Mouse (Mus musculus) midbrain, embryonic 16.5 days (tissue): ENCODE results near the gene R3hdm2. TPM values are rescaled to one million over a fixed set of nuclear protein-coding genes. Genes with fewer than 3 reads are reported as not detected.
A peak's percentile ranks its signal among the peaks of the same experiment; 100 is the strongest.

Source experiments
- ATAC-seq: fragments of 200-750 bp; cut with Nextera tagmentation; 2 replicates; pipeline ENCODE4 v1.8.0; 2017; ENCODE audit warnings: moderate TSS enrichment
- H3K27ac ChIP-seq: fragments of 300-500 bp; sonication (generic); 2 replicates; pipeline ENCODE4 v1.5.1; 2014; ENCODE audit warnings: mild to moderate bottlenecking, low read length, mixed read lengths
- H3K27me3 ChIP-seq: fragments of 300-500 bp; sonication (generic); 2 replicates; pipeline ENCODE4 v1.6.1; 2014; ENCODE audit warnings: low read depth, low read length, mixed read lengths; ENCODE audit not compliant: control insufficient read depth, insufficient read depth
- H3K36me3 ChIP-seq: fragments of 300-500 bp; sonication (generic); 2 replicates; pipeline ENCODE4 v1.6.1; 2014; ENCODE audit warnings: mild to moderate bottlenecking, low read length, moderate library complexity, mixed read lengths; ENCODE audit not compliant: control insufficient read depth, insufficient read depth
- H3K4me1 ChIP-seq: fragments of 300-500 bp; sonication (generic); 2 replicates; pipeline ENCODE4 v1.6.1; 2014; ENCODE audit warnings: mild to moderate bottlenecking, low read length, mixed read lengths; ENCODE audit not compliant: control insufficient read depth, insufficient read depth
- H3K4me2 ChIP-seq: fragments of 300-500 bp; sonication (generic); 2 replicates; pipeline ENCODE4 v1.6.1; 2014; ENCODE audit warnings: mild to moderate bottlenecking, low read length, mixed read lengths
- H3K4me3 ChIP-seq: fragments of 300-500 bp; sonication (generic); 2 replicates; pipeline ENCODE4 v1.5.1; 2014; ENCODE audit warnings: low read depth, mild to moderate bottlenecking, low read length, moderate library complexity, mixed read lengths
- H3K9ac ChIP-seq: fragments of 300-500 bp; sonication (generic); 2 replicates; pipeline ENCODE4 v1.6.1; 2014; ENCODE audit warnings: low read depth, low read length, mixed read lengths
- H3K9me3 ChIP-seq: fragments of 300-500 bp; sonication (generic); replicated peaks from 2 replicates; pipeline ENCODE4 v1.6.1; 2014; ENCODE audit warnings: mild to moderate bottlenecking, low read length, mixed read lengths; ENCODE audit not compliant: control insufficient read depth, poor library complexity, severe bottlenecking
- WGBS: fragments of 180-500 bp; shearing (Covaris S2); extraction: QIAGEN DNeasy Blood & Tissue Kit; methylation state at CpG from one replicate; pipeline ENCODE4 v1.1.7; 2014; 5-methylcytosine and 5-hydroxymethylcytosine counted together
- polyA plus RNA-seq: library from polyadenylated mRNA; unstranded; fragments of >200 nt; fragmentation: Nextera tagmentation; extraction: Ambion mirVana; gene quantifications from 2 replicates; pipeline ENCODE4 v1.2.1, GENCODE M21; 2015

R3hdm2 gene
- polyA plus RNA-seq, 1 experiment from 2014 or later, result 35.2 TPM

GRCm38 (mm10) chr10:127520714-127521357, 140.7 kb downstream of the R3hdm2 start:
- no peak overlapping the region for H3K4me3 ChIP-seq
- peaks cover 4% of the 10 kb centered on the region; the same call in 1 of the 2 replicates for H3K36me3 ChIP-seq
- 82% methylated on average over 20 of the region's 20 CpGs for WGBS
- 0 out of 2 replicates have a peak overlapping the region, but pooled peaks have one; percentile 12 for H3K9ac ChIP-seq
- ATAC-seq, result no peak
- H3K27ac ChIP-seq, result no peak overlapping the region
- no peak overlapping the region for H3K4me2 ChIP-seq
- H3K4me1 ChIP-seq, result peaks cover 31% of the 10 kb centered on the region
- H3K9me3 ChIP-seq, result no peaks in the 10 kb centered on the region
- H3K27me3 ChIP-seq, result peaks cover 11% of the 10 kb centered on the region

GRCm38 (mm10) chr10:127521611-127522080, 141.5 kb downstream of the R3hdm2 start:
- Histone ChIP-seq H3K4me1 (peaks cover 32% of the 10 kb centered on the region), H3K4me3 (peak overlapping the region; percentile 58), H3K4me2 (peak overlapping the region; percentile 96), H3K27me3 (peaks cover 16% of the 10 kb centered on the region), H3K9ac (peak overlapping the region; percentile 63), H3K9me3 (no peaks in the 10 kb centered on the region), H3K36me3 (peaks cover 4% of the 10 kb centered on the region; the same call in 1 of the 2 replicates), H3K27ac (no peak overlapping the region)
- WGBS, result 10% methylated on average over 12 of the region's 12 CpGs
- peak; percentile 26 for ATAC-seq

GRCm38 (mm10) chr10:127522088-127522581, 142.0 kb downstream of the R3hdm2 start, which contains the start of gene Shmt2:
Shmt2 (minus strand) TSS chr10:127522444.
- Histone ChIP-seq H3K27me3 (peaks cover 16% of the 10 kb centered on the region), H3K36me3 (peaks cover 4% of the 10 kb centered on the region; the same call in 1 of the 2 replicates), H3K27ac (peak within 1 kb of the TSS; percentile 28; the same call in 1 of the 2 replicates), H3K4me3 (peak within 1 kb of the TSS; percentile 58), H3K9me3 (no peaks in the 10 kb centered on the region), H3K4me2 (peak within 1 kb of the TSS; percentile 96), H3K9ac (peak within 1 kb of the TSS; percentile 63), H3K4me1 (peaks cover 34% of the 10 kb centered on the region)
- ATAC-seq, result peak; percentile 66
- under 1% methylated on average over 21 of the region's 21 CpGs for WGBS

GRCm38 (mm10) chr10:127524646-127525255, 144.6 kb downstream of the R3hdm2 start:
- H3K4me3 ChIP-seq, result no peak overlapping the region
- H3K9ac ChIP-seq, result 0 out of 2 replicates have a peak overlapping the region, but pooled peaks have one; percentile 26
- no peaks in the 10 kb centered on the region for H3K9me3 ChIP-seq
- H3K4me2 ChIP-seq, result 0 out of 2 replicates have a peak overlapping the region, but pooled peaks have one; percentile 17
- H3K36me3 ChIP-seq, result no peaks in the 10 kb centered on the region
- H3K4me1 ChIP-seq, result peaks cover 55% of the 10 kb centered on the region
- peaks cover 29% of the 10 kb centered on the region for H3K27me3 ChIP-seq
- ATAC-seq, result no peak
- H3K27ac ChIP-seq, result peak overlapping the region; percentile 40
- 3% methylated on average over 18 of the region's 23 CpGs for WGBS

GRCm38 (mm10) chr10:127526048-127526447, 145.9 kb downstream of the R3hdm2 start:
- WGBS, result 3% methylated on average over 26 of the region's 26 CpGs
- peaks cover 32% of the 10 kb centered on the region for H3K27me3 ChIP-seq
- peak overlapping the region; percentile 15 for H3K4me3 ChIP-seq
- H3K9me3 ChIP-seq, result no peaks in the 10 kb centered on the region
- peaks cover 61% of the 10 kb centered on the region for H3K4me1 ChIP-seq
- peak overlapping the region; percentile 20; the same call in 1 of the 2 replicates for H3K9ac ChIP-seq
- no peak for ATAC-seq
- H3K4me2 ChIP-seq, result peak overlapping the region; percentile 45
- 0 out of 2 replicates have a peak overlapping the region, but pooled peaks have one; percentile 53 for H3K27ac ChIP-seq
- no peaks in the 10 kb centered on the region for H3K36me3 ChIP-seq

GRCm38 (mm10) chr10:127526681-127527080, 146.6 kb downstream of the R3hdm2 start:
- peaks cover 32% of the 10 kb centered on the region for H3K27me3 ChIP-seq
- 2% methylated on average over 26 of the region's 26 CpGs for WGBS
- ATAC-seq, result no peak
- H3K27ac ChIP-seq, result peak overlapping the region; percentile 73
- no peaks in the 10 kb centered on the region for H3K9me3 ChIP-seq
- no peaks in the 10 kb centered on the region for H3K36me3 ChIP-seq
- peak overlapping the region; percentile 15 for H3K4me3 ChIP-seq
- H3K4me1 ChIP-seq, result peaks cover 60% of the 10 kb centered on the region
- peak overlapping the region; percentile 45 for H3K4me2 ChIP-seq
- peak overlapping the region; percentile 38; the same call in 1 of the 2 replicates for H3K9ac ChIP-seq

- Histone ChIP-seq H3K4me1 (peaks cover 61% of the 10 kb centered on the region), H3K27ac (peak overlapping the region; percentile 73), H3K9me3 (no peaks in the 10 kb centered on the region), H3K9ac (peak overlapping the region; percentile 31; the same call in 1 of the 2 replicates), H3K4me3 (peak overlapping the region; percentile 4; the same call in 1 of the 2 replicates), H3K27me3 (peaks cover 39% of the 10 kb centered on the region), H3K4me2 (peak overlapping the region; percentile 45), H3K36me3 (no peaks in the 10 kb centered on the region)
- ATAC-seq, result peak; percentile 26; the same call in 1 of the 2 replicates
- 5% methylated on average over 17 of the region's 17 CpGs for WGBS
Measured at GRCm38 (mm10) chr10:127527481-127527880, 147.4 kb downstream of the R3hdm2 start.

GRCm38 (mm10) chr10:127530945-127531344, 150.8 kb downstream of the R3hdm2 start:
- Histone ChIP-seq H3K9me3 (no peaks in the 10 kb centered on the region), H3K9ac (peak overlapping the region; percentile 35), H3K36me3 (no peaks in the 10 kb centered on the region), H3K4me2 (peak overlapping the region; percentile 59), H3K27me3 (peaks cover 36% of the 10 kb centered on the region), H3K4me1 (peaks cover 69% of the 10 kb centered on the region), H3K4me3 (peak overlapping the region; percentile 23), H3K27ac (peak overlapping the region; percentile 60)
- 5% methylated on average over 13 of the region's 25 CpGs for WGBS
- no peak for ATAC-seq
